Mouse (Mus musculus) right cerebral cortex, postnatal 14 days (tissue): ENCODE results near the gene Atraid.

Experiments
- DNase-seq: peaks from one replicate; pipeline ENCODE4 v3.0.0; 2022

Gene Atraid

DNA sequence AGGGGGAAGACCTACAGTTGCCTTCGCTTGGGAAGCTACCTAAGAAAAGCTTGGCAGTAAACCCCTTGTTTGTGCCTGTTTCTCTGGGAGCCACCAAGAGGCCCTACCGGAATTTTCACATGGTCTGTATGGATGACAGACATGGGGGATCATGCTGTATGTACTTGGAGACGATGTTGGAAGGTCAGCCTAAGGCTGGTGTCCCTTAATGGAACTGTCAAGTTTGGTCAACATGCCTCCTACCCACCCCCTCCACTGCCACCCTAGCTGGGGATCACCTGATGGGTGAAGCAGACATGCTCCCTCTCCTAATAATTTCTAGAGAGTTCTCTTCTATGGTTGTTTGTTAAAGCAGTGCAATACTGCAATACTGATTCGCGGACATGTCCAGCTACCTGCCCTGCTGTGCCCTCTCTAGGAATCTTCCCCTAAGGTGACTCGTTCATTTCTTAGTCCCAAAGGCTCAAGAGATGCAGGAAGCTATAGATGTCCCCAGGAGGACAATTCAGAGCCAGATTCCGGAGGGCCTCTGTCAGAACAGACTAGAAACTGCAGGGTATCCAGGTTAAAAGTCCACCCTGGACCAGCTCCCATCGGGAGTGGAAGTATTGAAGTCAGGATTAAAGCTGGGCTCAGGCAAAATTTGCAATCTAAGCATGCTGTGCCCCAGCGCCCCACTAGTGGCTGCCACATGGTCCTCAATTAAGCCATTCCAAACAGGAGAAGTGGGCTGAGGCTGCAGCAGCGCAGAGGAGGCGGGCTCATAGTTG is 47.8 kb downstream of the Atraid start:
- no peak for DNase-seq
